Mouse (Mus musculus): ENCODE measurements around the gene Olfr11.

- TF ChIP-seq POLR2A (IDR thresholded peaks at IDR 0.05; ENCODE audit: extremely low read depth, insufficient read depth, low read length) = no peak
- TF ChIP-seq CTCF (IDR thresholded peaks at IDR 0.05; ENCODE audit: low read depth, low read length) = no peak
These were observed 21.0 kb upstream of the Olfr11 start, which contains the start of gene Olfr1361 for GRCm38 (mm10) chr13:21663286-21663685.

All from liver, adult 2 months (tissue).